Mouse (Mus musculus) E14TG2a.4 (cell line): ENCODE measurements around the gene Olfr1375.
"Not testable (repeated sequence)": the region's sequence is repeated elsewhere in the genome, so short reads cannot be mapped to it uniquely, and the experiment has no call there.

Experiments
- H3K27me3 ChIP-seq: 2 replicates; pipeline ENCODE4 v1.6.1; 2014; ENCODE audit warnings: low read length, control low read depth; ENCODE audit not compliant: insufficient read depth
- H3K36me3 ChIP-seq: 2 replicates; pipeline ENCODE4 v1.6.1; 2014; ENCODE audit warnings: low read length, control low read depth; ENCODE audit not compliant: insufficient read depth
- H3K4me1 ChIP-seq: replicated peaks from 2 replicates; pipeline ENCODE4 v1.6.1; 2014; ENCODE audit warnings: low read depth, low read length, control low read depth
- H3K4me3 ChIP-seq: replicated peaks from 2 replicates; pipeline ENCODE4 v1.5.1; 2014; ENCODE audit warnings: mild to moderate bottlenecking, low read length
- H3K9me3 ChIP-seq: 2 replicates; pipeline ENCODE4 v1.6.1; 2014; ENCODE audit warnings: low read length, control low read depth
- CTCF ChIP-seq: conservative IDR thresholded peaks from 2 replicates; pipeline ENCODE4 v1.5.1; 2014; ENCODE audit warnings: low read length
- NANOG ChIP-seq: IDR thresholded peaks from 2 replicates; pipeline ENCODE4 v1.6.1; 2014; ENCODE audit warnings: borderline replicate concordance, low read length, mixed read lengths
- POU5F1 ChIP-seq: IDR thresholded peaks from 2 replicates; pipeline ENCODE4 v1.6.1; 2014; ENCODE audit warnings: low read length, borderline replicate concordance

Olfr1375 gene

DNA sequence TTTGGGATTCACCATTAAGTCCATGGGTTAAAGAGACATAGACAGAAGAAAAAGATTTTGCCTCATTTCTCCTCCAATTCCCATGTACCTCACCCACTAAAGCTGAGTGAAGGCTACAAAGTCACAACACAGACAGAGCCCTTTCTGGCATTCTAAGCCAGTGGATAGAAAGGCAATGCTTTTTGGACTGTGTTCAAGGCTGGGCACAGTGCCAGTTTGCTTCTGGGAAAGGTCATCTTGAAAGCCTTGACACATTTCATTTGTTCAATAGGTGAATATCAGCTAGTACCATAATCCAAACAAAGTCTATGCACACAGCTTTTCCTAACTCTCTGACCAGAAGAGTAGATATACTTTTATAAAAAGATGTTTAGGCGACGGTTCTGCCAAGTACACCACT lies 12.0 kb upstream of the Olfr1375 start:
- Histone ChIP-seq H3K4me1 (peaks cover 21% of the 10 kb centered on the region), H3K4me3 (no peak overlapping the region), H3K36me3 (no peaks in the 10 kb centered on the region), H3K27me3 (no peaks in the 10 kb centered on the region), H3K9me3 (peaks cover 14% of the 10 kb centered on the region)
- no peak for TF ChIP-seq CTCF

DNA sequence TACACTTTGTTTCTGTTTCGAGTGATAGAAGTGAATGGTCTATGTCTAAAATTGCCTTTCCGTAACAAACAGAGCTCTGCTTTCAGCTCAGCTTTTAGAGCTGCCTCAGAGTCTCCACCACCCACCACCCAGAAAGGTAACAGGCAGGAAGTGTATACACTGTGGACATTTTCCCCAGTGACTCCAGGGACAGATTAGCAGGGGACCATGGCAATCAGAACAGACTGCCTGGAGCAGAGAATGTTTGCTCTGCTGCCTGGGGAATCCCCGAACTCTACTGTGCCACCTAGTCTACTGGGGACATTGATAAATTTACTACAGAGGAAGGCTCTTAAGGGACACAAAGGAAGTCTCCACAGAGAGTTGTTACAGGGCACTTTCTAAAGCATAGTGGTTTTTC lies 3.1 kb upstream of the Olfr1375 start:
- not testable (repeated sequence) for H3K36me3 ChIP-seq, H3K4me3 ChIP-seq, H3K9me3 ChIP-seq, H3K27me3 ChIP-seq, H3K4me1 ChIP-seq

DNA sequence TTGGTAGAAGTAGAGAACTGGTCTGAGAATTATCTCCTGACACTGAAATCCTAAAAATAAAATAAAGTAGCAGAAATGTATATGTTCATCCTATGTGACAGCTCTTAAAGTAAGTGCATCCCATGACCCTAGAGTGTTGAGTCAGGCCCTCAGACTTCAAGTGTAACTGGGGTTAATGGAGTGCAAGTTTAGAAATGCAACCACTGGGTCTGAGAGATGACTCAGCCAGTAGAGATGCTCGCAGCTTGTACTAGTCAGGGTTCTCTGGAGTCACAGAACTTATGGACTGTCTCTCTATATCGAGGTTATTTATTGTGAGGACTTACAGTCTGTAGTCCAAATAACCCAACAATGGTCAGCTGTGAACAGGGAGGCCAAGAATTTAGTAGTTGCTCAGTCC lies 3.8 kb downstream of the Olfr1375 start:
- no peak for TF ChIP-seq POU5F1
- TF ChIP-seq NANOG, result no peak
- no peak for TF ChIP-seq CTCF
- Histone ChIP-seq H3K36me3 (no peaks in the 10 kb centered on the region), H3K4me1 (peaks cover 12% of the 10 kb centered on the region), H3K4me3 (no peak overlapping the region), H3K9me3 (no peaks in the 10 kb centered on the region), H3K27me3 (no peaks in the 10 kb centered on the region)

DNA sequence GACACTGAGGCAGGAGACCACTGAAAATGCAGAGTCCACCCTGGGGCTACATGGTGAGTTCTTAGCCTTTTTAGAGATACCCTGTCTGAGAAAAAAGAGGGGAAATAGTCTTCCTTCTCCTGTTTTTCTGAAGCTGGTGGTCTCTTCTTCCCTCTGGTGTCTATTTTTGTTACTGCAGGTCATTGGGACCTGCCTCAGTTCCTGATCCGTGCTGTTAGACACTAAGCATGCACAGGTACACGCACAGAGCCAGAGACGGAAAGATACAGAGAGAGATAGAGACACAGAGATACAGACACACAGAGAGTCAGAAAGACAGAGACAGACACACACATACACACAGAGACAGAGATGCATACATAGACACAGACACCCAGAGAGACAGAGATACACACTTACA lies 5.3 kb downstream of the Olfr1375 start:
- Histone ChIP-seq H3K27me3 (no peaks in the 10 kb centered on the region), H3K4me3 (no peak overlapping the region), H3K36me3 (no peaks in the 10 kb centered on the region), H3K9me3 (no peaks in the 10 kb centered on the region), H3K4me1 (peaks cover 12% of the 10 kb centered on the region)
- TF ChIP-seq CTCF, result peak; percentile 69
- TF ChIP-seq NANOG, result no peak
- TF ChIP-seq POU5F1, result no peak

DNA sequence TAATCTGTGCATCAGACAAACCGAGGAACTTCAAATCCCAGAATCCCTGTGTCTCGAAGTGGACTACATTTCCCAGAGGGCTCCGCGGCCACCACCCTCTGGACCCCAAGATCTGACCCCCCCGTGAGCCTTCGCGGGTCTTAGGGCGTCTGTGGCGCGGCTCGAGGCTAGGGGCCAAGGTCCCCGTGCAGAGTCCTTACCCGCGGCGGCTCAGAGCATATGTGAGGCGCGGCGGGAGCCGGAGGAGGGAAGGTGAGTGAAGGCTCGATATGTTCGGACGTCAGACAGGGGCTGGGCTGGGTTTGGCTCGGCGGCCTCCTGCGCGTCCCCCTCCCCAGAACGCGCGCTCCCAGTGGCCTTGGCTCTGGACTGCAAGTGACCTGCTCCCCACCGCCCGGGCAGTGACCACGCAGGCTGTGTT lies 11.3 kb downstream of the Olfr1375 start, which contains the start of gene Zfp354a:
Gene Zfp354a, plus strand, starts transcription at position 107 of the 421 bp plus-strand sequence.
- peaks cover 9% of the 10 kb centered on the region for H3K27me3 ChIP-seq
- H3K36me3 ChIP-seq, result peaks cover 7% of the 10 kb centered on the region
- peaks cover 14% of the 10 kb centered on the region for H3K4me1 ChIP-seq
- no peak for TF ChIP-seq POU5F1
- no peak for TF ChIP-seq NANOG
- TF ChIP-seq CTCF, result no peak
- H3K9me3 ChIP-seq, result no peaks in the 10 kb centered on the region
- peak within 1 kb of the TSS; percentile 95 for H3K4me3 ChIP-seq

DNA sequence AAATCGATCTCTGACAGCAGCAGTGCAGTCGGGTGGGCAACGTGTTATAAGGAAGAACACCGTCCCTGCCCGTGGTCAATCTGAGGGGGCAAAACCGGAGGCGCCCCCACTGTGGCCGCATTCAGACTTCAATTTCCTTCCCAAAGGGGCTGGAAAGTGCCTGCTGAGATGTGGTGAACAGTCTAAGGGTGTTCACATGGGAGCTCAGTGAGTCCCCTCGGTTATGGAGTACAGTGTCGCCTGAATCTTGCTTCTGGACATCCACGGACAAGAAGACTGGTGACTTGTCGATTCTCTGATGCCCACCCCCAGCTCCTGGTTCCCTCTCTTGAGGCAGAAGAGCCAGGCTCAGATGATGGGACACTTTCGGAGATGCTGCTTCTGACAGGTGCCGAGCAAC lies 11.7 kb downstream of the Olfr1375 start:
- H3K36me3 ChIP-seq, result peaks cover 7% of the 10 kb centered on the region
- no peak for TF ChIP-seq NANOG
- no peak for TF ChIP-seq POU5F1
- no peak for TF ChIP-seq CTCF
- peaks cover 9% of the 10 kb centered on the region for H3K27me3 ChIP-seq
- H3K9me3 ChIP-seq, result no peaks in the 10 kb centered on the region
- peaks cover 9% of the 10 kb centered on the region for H3K4me1 ChIP-seq
- peak overlapping the region; percentile 95 for H3K4me3 ChIP-seq

DNA sequence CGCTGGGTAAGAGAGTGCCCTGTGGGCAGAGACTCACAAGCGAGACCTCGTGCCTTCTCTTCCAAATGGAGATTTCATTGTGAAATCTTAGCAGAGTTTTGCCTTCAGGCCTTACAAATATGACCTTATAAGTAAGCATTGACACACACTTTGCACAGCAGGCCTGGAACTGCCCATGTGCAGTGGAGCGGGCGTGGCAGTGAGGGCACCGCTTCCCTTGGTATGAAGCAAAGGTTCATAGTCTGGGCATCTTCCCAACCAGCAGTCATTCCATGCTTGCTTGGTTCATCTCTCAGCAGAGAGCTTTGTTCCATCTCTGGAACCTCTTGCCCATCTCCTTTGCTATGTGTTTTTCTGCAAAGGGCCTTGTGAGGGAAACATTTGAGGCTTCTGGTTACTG lies 13.1 kb downstream of the Olfr1375 start:
- Histone ChIP-seq H3K4me3 (no peak overlapping the region), H3K27me3 (peaks cover 9% of the 10 kb centered on the region), H3K36me3 (peaks cover 7% of the 10 kb centered on the region), H3K9me3 (no peaks in the 10 kb centered on the region), H3K4me1 (peaks cover 8% of the 10 kb centered on the region)
- TF ChIP-seq POU5F1, result no peak

DNA sequence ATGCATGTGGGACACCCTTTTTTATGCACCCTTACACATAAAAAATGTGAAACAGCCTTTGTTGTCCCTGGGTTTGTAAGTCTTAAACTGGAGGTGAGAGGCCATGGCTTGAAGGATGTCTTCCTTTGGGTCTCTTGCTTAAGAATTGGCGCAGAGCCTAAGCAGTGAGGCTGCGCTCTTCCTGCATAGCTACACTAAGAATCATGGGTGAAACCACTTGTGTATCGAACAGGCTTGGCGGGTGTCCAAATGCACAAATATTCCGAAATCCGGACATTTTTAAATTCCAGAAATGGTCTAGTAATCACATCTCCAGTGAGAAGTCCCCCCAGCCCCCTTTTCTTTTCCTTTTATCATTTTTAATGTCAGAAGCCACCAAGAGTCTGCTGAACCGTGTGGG lies 15.4 kb downstream of the Olfr1375 start:
- peaks cover 9% of the 10 kb centered on the region for H3K36me3 ChIP-seq
- no peak for TF ChIP-seq CTCF
- TF ChIP-seq NANOG, result no peak
- TF ChIP-seq POU5F1, result no peak
- peaks cover 8% of the 10 kb centered on the region for H3K4me1 ChIP-seq
- H3K4me3 ChIP-seq, result no peak overlapping the region
- H3K27me3 ChIP-seq, result peaks cover 9% of the 10 kb centered on the region
- H3K9me3 ChIP-seq, result no peaks in the 10 kb centered on the region

DNA sequence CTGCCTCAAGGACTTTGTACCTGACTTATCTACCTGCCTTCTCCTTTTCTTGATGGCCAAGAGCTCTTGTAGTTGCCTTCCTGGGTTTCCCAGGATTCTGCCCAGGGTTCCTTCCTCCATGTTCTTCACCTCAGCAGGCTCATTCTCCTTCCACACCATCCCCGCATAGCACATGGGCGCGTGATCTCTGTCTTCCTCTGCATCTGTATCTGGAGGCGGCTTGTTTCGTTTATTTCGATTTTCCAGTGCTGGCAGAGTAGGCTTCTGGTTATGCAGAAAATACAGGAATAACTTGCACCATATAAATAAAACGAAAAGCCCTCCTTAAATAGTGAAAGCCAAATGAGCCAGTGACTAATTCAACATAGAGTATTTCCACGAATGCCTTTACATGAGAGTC lies 15.9 kb downstream of the Olfr1375 start:
- peaks cover 9% of the 10 kb centered on the region for H3K36me3 ChIP-seq
- TF ChIP-seq CTCF (no peak), NANOG (no peak), POU5F1 (no peak)
- no peaks in the 10 kb centered on the region for H3K9me3 ChIP-seq
- no peak overlapping the region for H3K4me3 ChIP-seq
- H3K4me1 ChIP-seq, result peaks cover 8% of the 10 kb centered on the region
- peaks cover 9% of the 10 kb centered on the region for H3K27me3 ChIP-seq

DNA sequence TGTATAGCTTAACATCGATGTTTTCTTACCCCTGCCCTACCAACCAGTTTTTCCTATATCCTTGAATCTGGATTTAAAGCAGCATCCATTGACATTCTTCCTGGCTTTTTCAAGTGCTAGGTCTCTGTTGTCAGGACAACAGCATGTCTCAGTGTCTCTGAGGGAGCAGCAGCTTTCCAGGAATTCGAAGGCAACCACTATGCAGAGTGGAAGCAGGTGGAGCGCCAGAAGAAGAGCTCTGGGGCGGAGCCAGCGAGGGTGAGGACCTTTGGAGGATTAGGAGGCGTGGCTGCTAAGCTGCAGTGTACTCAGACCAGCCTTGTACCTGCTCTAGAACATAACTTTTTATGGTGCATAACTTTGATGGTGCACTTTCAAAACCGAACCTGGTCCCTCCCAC lies 36.6 kb downstream of the Olfr1375 start:
- no peaks in the 10 kb centered on the region for H3K36me3 ChIP-seq
- no peak overlapping the region for H3K4me3 ChIP-seq
- H3K9me3 ChIP-seq, result no peaks in the 10 kb centered on the region
- H3K27me3 ChIP-seq, result peaks cover 27% of the 10 kb centered on the region
- H3K4me1 ChIP-seq, result peaks cover 18% of the 10 kb centered on the region
- TF ChIP-seq POU5F1 (no peak), CTCF (no peak), NANOG (no peak)
